Mouse (Mus musculus) MEL (cell line): ENCODE results near the gene Sbk3.

ENCODE experiments used
- ELF1 ChIP-seq: IDR thresholded peaks from 2 replicates; pipeline ENCODE4 v1.6.1; 2014; ENCODE audit warnings: low read depth, mild to moderate bottlenecking, inconsistent platforms, low read length, improper control_type of control experiment, moderate library complexity
- GABPA ChIP-seq: IDR thresholded peaks from 2 replicates; pipeline ENCODE4 v1.6.1; 2012; ENCODE audit warnings: low read depth, mild to moderate bottlenecking, inconsistent platforms, low read length, improper control_type of control experiment, moderate library complexity
- MAFK ChIP-seq: IDR thresholded peaks from 2 replicates; pipeline ENCODE4 v1.6.1; 2011; ENCODE audit warnings: low read depth, mild to moderate bottlenecking, low read length, improper control_type of control experiment, borderline replicate concordance

- TF ChIP-seq GABPA, result no peak
- TF ChIP-seq ELF1, result no peak
- TF ChIP-seq MAFK, result no peak
Measured at GRCm38 (mm10) chr7:4964272-4964671, 6.7 kb downstream of the Sbk3 start, which contains the start of gene Sbk2.
